Mouse (Mus musculus) forebrain, embryonic 16.5 days (tissue): ENCODE measurements at regions not wholly inside any gene's neighbourhood (a gene's known extent, or its start where the extent isn't known, plus 50 kb on each side); places are given as distances from the start of the nearest gene placed in this dataset.
A peak's percentile ranks its signal among the peaks of the same experiment; 100 is the strongest.

Experiments
- ATAC-seq: fragments of 200-750 bp; cut with Nextera tagmentation; 2 replicates; pipeline ENCODE4 v1.8.0; 2017; ENCODE audit warnings: mild to moderate bottlenecking, moderate library complexity
- H3K27ac ChIP-seq: fragments of 300-500 bp; sonication (generic); 2 replicates; pipeline ENCODE4 v1.5.1; 2014; ENCODE audit warnings: low read length, control low read depth
- H3K27me3 ChIP-seq: fragments of 300-500 bp; sonication (generic); replicated peaks from 2 replicates; pipeline ENCODE4 v1.6.1; 2014; ENCODE audit warnings: low read length; ENCODE audit not compliant: control insufficient read depth, insufficient read depth
- H3K36me3 ChIP-seq: fragments of 300-500 bp; sonication (generic); 2 replicates; pipeline ENCODE4 v1.6.1; 2014; ENCODE audit not compliant: control insufficient read depth, insufficient read depth
- H3K4me1 ChIP-seq: fragments of 300-500 bp; sonication (generic); replicated peaks from 2 replicates; pipeline ENCODE4 v1.6.1; 2014; ENCODE audit warnings: low read length; ENCODE audit not compliant: control insufficient read depth, insufficient read depth
- H3K4me2 ChIP-seq: fragments of 300-500 bp; sonication (generic); 2 replicates; pipeline ENCODE4 v1.6.1; 2014; ENCODE audit warnings: mild to moderate bottlenecking, low read length, control low read depth
- H3K4me3 ChIP-seq: fragments of 300-500 bp; sonication (generic); replicated peaks from 2 replicates; pipeline ENCODE4 v1.5.1; 2014; ENCODE audit warnings: mild to moderate bottlenecking, low read length, control low read depth
- H3K9ac ChIP-seq: fragments of 300-500 bp; sonication (generic); replicated peaks from 2 replicates; pipeline ENCODE4 v1.6.1; 2014; ENCODE audit warnings: low read depth, low read length, control low read depth
- H3K9me3 ChIP-seq: fragments of 300-500 bp; sonication (generic); 2 replicates; pipeline ENCODE4 v1.6.1; 2016; ENCODE audit warnings: low read length; ENCODE audit not compliant: control insufficient read depth
- WGBS: fragments of 180-500 bp; shearing (Covaris S2); extraction: QIAGEN DNeasy Blood & Tissue Kit; methylation state at CpG from one replicate; pipeline ENCODE4 v1.1.7; 2014; 5-methylcytosine and 5-hydroxymethylcytosine counted together

DNA sequence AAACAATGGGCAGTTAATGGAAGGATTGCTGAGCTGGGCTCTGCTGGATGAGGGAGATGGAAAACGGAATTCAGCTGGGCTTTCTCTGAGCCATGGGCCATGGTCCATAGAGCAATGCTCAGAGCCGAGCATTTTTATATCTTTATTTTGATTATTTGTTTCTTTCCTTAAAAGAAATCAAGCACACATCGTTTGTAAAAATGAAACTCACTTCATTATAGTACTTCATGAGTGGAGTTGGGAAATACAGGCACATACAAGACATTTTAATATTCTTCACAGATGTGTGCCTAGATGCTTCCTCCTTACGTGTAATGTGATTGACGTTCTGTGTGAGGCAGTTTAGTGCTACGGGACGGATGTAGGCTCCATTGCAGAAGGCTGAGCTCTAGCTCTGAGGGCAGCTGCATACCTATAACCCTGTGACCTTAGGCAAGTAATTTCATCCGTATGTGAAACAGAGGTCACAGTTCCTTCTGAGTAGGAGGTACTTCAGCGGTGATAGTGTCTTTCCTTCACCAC, 172.6 kb upstream of the Nr2f2 start:
- Histone ChIP-seq H3K27ac (no peak overlapping the region), H3K27me3 (no peaks in the 10 kb centered on the region), H3K4me1 (no peaks in the 10 kb centered on the region), H3K9ac (no peak overlapping the region), H3K9me3 (no peaks in the 10 kb centered on the region), H3K4me3 (no peak overlapping the region), H3K4me2 (no peak overlapping the region), H3K36me3 (no peaks in the 10 kb centered on the region)
- WGBS: 79% methylated on average over 9 of the region's 9 CpGs
- ATAC-seq: no peak

DNA sequence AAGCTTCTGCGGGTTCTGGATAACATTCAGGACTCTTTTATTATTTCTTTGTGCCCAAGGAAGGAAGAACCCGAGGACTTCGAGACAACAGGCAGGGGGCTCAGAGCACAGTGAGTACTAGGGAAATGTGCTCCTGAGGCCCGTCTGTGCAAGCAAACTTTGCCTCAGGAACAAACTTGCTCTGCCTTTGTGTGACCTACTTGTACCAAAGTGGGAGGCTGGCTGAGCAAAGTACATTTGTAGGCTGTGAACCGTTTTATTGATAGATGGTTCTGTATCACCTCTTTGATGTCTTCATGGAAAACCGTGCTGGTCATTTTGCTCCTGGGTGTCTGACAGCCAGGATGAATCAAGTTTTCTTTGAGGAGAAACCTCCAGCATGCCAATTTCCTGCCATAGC, 169.5 kb upstream of the Nr2f2 start:
- WGBS: 86% methylated on average over 6 of the region's 6 CpGs
- H3K9ac ChIP-seq: no peak overlapping the region
- H3K9me3 ChIP-seq: peaks cover 2% of the 10 kb centered on the region; the same call in 1 of the 2 replicates
- H3K4me2 ChIP-seq: no peak overlapping the region
- H3K4me1 ChIP-seq: no peaks in the 10 kb centered on the region
- no peaks in the 10 kb centered on the region for H3K36me3 ChIP-seq
- no peak for ATAC-seq
- H3K4me3 ChIP-seq: no peak overlapping the region
- H3K27ac ChIP-seq: no peak overlapping the region
- H3K27me3 ChIP-seq: no peaks in the 10 kb centered on the region

DNA sequence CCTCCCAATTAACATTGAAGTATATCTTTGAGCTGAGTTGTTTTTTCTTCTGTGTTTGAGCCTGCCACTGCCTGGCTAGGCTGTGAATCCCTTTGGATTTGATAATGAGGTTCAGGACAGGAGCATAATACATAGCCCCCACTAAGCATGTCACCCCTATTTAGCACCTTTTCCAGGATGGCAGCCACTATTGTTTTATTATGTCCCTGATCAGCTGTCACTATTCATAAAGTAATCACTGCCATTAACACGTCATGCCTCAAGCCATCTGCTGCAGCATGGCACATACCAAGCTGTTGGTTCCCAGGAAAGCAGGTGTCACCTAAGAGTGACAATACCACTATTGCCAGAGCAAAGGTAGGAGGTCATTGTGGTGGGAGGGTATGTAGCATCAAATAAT, 167.0 kb upstream of the Nr2f2 start:
- H3K27ac ChIP-seq: no peak overlapping the region
- H3K4me3 ChIP-seq: no peak overlapping the region
- peaks cover 3% of the 10 kb centered on the region; the same call in 1 of the 2 replicates for H3K9me3 ChIP-seq
- H3K4me2 ChIP-seq: no peak overlapping the region
- no peaks in the 10 kb centered on the region for H3K4me1 ChIP-seq
- no peaks in the 10 kb centered on the region for H3K36me3 ChIP-seq
- peak; percentile 97 for ATAC-seq
- H3K9ac ChIP-seq: no peak overlapping the region
- no peaks in the 10 kb centered on the region for H3K27me3 ChIP-seq
- WGBS: 26% methylated on average over 1 of the region's 1 CpGs

DNA sequence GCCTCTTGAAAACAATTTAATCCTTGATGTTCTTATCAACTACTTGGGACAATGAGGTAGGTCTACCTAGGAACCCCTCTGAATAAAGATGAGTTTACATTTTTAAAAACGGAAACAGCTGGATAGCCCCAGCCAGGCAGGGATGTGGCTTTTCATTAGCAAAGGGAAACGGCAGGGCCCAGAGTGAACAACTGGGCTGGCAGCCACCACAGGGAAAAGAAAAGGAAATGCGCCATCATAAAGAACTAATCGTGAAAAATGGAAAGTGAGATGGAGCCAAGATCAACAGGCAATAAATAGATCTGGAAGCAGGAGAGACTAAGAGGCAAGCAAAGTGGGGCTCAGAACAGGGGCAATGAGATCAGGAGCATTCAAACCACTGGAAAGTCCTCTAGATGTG, 161.4 kb upstream of the Nr2f2 start:
- H3K4me2 ChIP-seq: no peak overlapping the region
- WGBS: 83% methylated on average over 4 of the region's 4 CpGs
- H3K4me3 ChIP-seq: no peak overlapping the region

DNA sequence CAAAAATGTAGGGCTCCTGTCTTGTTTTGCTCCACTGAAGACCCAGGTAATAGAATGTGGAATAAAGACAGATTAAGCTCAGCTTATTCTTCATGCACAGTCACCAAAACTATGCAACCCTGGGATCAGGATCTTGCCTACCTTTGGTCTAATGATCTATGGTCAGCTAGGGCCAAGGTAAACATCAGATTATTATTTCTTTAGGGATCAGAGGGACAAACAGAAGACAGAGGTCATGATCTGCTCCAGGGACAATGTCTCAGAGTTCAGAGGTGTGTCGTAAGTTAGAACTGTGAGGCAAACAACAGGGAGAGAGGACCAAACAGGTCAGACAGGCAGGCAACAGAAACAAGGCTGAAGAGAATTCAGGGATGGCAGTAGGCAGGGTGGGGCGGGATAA, 158.8 kb upstream of the Nr2f2 start:
- no peaks in the 10 kb centered on the region for H3K4me1 ChIP-seq
- no peaks in the 10 kb centered on the region for H3K36me3 ChIP-seq
- no peak overlapping the region for H3K4me3 ChIP-seq
- no peak for ATAC-seq
- H3K9me3 ChIP-seq: no peaks in the 10 kb centered on the region
- 93% methylated on average over 2 of the region's 2 CpGs for WGBS
- H3K27ac ChIP-seq: no peak overlapping the region
- no peak overlapping the region for H3K4me2 ChIP-seq
- H3K9ac ChIP-seq: no peak overlapping the region
- H3K27me3 ChIP-seq: no peaks in the 10 kb centered on the region

More for the DNA sequence above, 161.4 kb upstream of the Nr2f2 start:
- H3K36me3 ChIP-seq: no peaks in the 10 kb centered on the region
- H3K9ac ChIP-seq: no peak overlapping the region
- peaks cover 3% of the 10 kb centered on the region; the same call in 1 of the 2 replicates for H3K9me3 ChIP-seq
- no peaks in the 10 kb centered on the region for H3K4me1 ChIP-seq
- ATAC-seq: no peak
- H3K27me3 ChIP-seq: no peaks in the 10 kb centered on the region
- no peak overlapping the region for H3K27ac ChIP-seq

DNA sequence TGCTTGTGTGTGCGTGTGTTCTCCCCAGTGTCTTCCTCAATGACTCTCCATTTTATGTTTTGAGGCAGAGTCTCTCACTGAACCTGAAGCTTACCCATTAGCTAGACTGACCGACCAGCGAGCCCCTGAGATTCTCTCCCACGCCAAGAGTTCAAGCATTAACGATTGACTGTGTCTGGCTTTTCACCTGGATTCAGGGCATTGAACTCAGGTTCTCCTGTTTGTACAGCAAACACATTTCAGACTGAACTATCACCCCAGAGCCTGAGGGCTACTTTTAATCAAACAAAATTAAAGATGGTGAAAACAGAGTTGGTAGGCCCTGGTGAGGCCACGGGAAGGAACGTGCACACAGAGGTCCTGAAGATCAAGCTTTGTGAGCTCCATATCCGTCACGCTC, 158.2 kb upstream of the Nr2f2 start:
- Histone ChIP-seq H3K27me3 (no peaks in the 10 kb centered on the region), H3K4me3 (no peak overlapping the region), H3K9me3 (no peaks in the 10 kb centered on the region), H3K4me2 (no peak overlapping the region), H3K27ac (no peak overlapping the region), H3K36me3 (no peaks in the 10 kb centered on the region), H3K4me1 (no peaks in the 10 kb centered on the region), H3K9ac (no peak overlapping the region)
- ATAC-seq: no peak
- 93% methylated on average over 9 of the region's 9 CpGs for WGBS

DNA sequence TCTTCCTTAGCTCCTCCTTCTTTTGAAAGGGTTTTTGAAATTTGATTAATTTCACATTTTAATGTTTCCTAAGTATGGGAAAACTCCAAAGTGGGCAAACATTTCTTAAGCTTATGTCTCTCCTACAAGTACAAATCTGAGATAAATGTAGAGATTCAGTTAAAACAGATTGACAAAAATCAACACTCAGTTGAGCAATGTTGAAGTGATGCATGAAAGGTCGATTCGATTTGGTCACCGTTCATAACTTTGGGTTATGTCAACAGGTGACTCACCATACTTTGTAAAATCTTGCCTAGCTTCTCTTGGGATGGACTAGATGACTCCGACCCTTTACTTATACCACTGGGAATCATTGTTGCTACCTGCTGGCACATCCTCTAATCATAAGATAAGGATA, 157.7 kb upstream of the Nr2f2 start:
- H3K9me3 ChIP-seq: no peaks in the 10 kb centered on the region
- WGBS: 96% methylated on average over 4 of the region's 4 CpGs
- no peak overlapping the region for H3K9ac ChIP-seq
- no peak overlapping the region for H3K27ac ChIP-seq
- H3K4me2 ChIP-seq: no peak overlapping the region
- no peak overlapping the region for H3K4me3 ChIP-seq
- H3K4me1 ChIP-seq: no peaks in the 10 kb centered on the region
- H3K27me3 ChIP-seq: no peaks in the 10 kb centered on the region
- H3K36me3 ChIP-seq: no peaks in the 10 kb centered on the region
- no peak for ATAC-seq

DNA sequence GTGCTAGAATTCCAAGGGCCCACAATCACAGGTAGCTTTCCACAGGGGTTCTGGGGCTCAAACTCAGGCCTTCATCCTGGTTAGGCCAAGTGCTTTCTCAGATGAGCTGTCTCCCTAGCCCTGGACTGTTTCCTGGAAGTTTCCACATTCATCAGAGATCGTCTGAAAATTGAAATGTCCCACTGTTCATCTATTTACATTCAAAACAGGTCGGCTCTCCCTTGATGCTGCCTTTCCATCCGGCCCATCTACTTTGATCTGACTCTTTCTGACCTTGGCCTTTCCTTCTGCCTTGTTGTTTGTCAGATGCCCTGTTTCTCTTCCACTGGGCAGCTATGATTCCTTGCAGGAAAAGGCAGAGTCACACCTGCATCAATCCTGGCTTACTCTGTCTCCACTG, 150.2 kb upstream of the Nr2f2 start:
- H3K4me1 ChIP-seq: no peaks in the 10 kb centered on the region
- no peak overlapping the region for H3K4me2 ChIP-seq
- H3K9ac ChIP-seq: no peak overlapping the region
- no peak overlapping the region for H3K4me3 ChIP-seq
- no peaks in the 10 kb centered on the region for H3K36me3 ChIP-seq
- H3K9me3 ChIP-seq: no peaks in the 10 kb centered on the region
- no peak overlapping the region for H3K27ac ChIP-seq
- 71% methylated on average over 3 of the region's 3 CpGs for WGBS
- ATAC-seq: no peak
- no peaks in the 10 kb centered on the region for H3K27me3 ChIP-seq

DNA sequence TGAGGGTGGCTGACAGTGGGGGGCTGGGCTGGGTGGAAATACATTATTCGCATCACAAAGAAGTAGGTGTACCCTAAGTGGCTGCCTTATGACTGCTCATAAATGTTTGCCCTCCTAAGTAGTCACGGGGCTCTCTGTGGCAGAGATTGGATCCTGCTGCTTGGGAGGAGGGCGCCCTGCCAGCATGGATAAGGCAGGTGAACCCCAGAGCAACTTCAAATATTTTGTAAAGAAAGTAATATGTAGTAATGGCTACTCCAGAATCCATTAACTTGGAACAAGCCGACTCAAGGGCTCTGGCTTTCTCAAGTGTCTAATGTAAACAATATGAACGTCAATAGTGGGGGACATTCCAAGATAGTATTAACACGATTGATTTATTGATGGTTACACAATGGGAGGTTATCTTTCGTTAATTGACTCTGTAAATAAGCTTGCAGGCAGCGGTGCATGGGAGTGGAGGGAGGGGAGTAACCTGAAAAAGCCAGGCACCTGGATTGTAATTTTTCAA, 148.9 kb upstream of the Nr2f2 start:
- H3K27ac ChIP-seq: no peak overlapping the region
- no peak overlapping the region for H3K4me2 ChIP-seq
- no peaks in the 10 kb centered on the region for H3K9me3 ChIP-seq
- H3K9ac ChIP-seq: no peak overlapping the region
- H3K27me3 ChIP-seq: no peaks in the 10 kb centered on the region
- H3K4me3 ChIP-seq: no peak overlapping the region
- no peaks in the 10 kb centered on the region for H3K4me1 ChIP-seq
- ATAC-seq: no peak
- no peaks in the 10 kb centered on the region for H3K36me3 ChIP-seq
- 21% methylated on average over 8 of the region's 8 CpGs for WGBS

DNA sequence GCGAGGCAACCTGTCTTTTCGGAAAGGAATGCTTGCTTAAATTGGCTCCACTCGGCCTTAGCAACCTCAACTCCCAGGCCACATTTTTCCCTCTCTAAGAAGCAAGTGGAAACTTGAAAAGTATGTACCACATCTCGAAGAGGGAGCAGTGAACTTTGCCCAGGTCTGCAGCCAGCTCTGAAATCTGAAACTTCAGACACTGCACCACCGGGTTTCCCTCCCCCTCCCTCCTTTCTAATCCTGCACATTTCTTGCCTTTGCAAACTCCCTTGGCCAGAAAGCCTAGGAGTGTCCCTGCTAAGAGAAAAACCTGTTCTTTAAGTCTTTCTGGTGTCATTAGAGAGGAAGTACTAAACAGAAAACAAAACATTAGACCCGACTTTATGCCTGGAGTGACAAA, 148.1 kb upstream of the Nr2f2 start:
- H3K4me2 ChIP-seq: no peak overlapping the region
- no peaks in the 10 kb centered on the region for H3K36me3 ChIP-seq
- no peaks in the 10 kb centered on the region for H3K27me3 ChIP-seq
- ATAC-seq: no peak
- no peak overlapping the region for H3K27ac ChIP-seq
- no peak overlapping the region for H3K9ac ChIP-seq
- no peaks in the 10 kb centered on the region for H3K4me1 ChIP-seq
- WGBS: 14% methylated on average over 6 of the region's 6 CpGs
- H3K9me3 ChIP-seq: no peaks in the 10 kb centered on the region
- H3K4me3 ChIP-seq: no peak overlapping the region
